Mouse (Mus musculus) stomach, embryonic 14.5 days (tissue): ENCODE results near the gene Zbtb11. TPM values are rescaled to one million over a fixed set of nuclear protein-coding genes. Genes with fewer than 3 reads are reported as not detected.
"Not testable (repeated sequence)": the region's sequence is repeated elsewhere in the genome, so short reads cannot be mapped to it uniquely, and the experiment has no call there.

Source experiments
- ATAC-seq: fragments of 200-750 bp; cut with Nextera tagmentation; 2 replicates; pipeline ENCODE4 v1.8.0; 2017; ENCODE audit warnings: low read depth, moderate TSS enrichment; ENCODE audit not compliant: insufficient number of reproducible peaks, insufficient read depth, low FRiP score
- H3K27ac ChIP-seq: fragments of 300-500 bp; sonication (generic); 2 replicates; pipeline ENCODE4 v1.5.1; 2014; ENCODE audit warnings: mild to moderate bottlenecking, low read length, moderate library complexity, mixed read lengths
- H3K27me3 ChIP-seq: fragments of 300-500 bp; sonication (generic); 2 replicates; pipeline ENCODE4 v1.6.1; 2014; ENCODE audit warnings: low read length, control low read depth, mixed read lengths; ENCODE audit not compliant: control insufficient read depth, insufficient read depth
- H3K36me3 ChIP-seq: fragments of 300-500 bp; sonication (generic); 2 replicates; pipeline ENCODE4 v1.6.1; 2014; ENCODE audit warnings: mild to moderate bottlenecking, control low read depth, low read length, moderate library complexity, mixed read lengths; ENCODE audit not compliant: control insufficient read depth, insufficient read depth
- H3K4me1 ChIP-seq: fragments of 300-500 bp; sonication (generic); 2 replicates; pipeline ENCODE4 v1.6.1; 2014; ENCODE audit warnings: low read length, control low read depth, mixed read lengths; ENCODE audit not compliant: control insufficient read depth, insufficient read depth
- H3K4me2 ChIP-seq: fragments of 300-500 bp; sonication (generic); replicated peaks from 2 replicates; pipeline ENCODE4 v1.6.1; 2014; ENCODE audit warnings: low read depth, low read length, control low read depth
- H3K4me3 ChIP-seq: fragments of 300-500 bp; sonication (generic); 2 replicates; pipeline ENCODE4 v1.5.1; 2014; ENCODE audit warnings: low read depth, low read length, control low read depth
- H3K9ac ChIP-seq: fragments of 300-500 bp; sonication (generic); replicated peaks from 2 replicates; pipeline ENCODE4 v1.6.1; 2014; ENCODE audit warnings: low read depth, mild to moderate bottlenecking, control low read depth, low read length, moderate library complexity, mixed read lengths
- H3K9me3 ChIP-seq: fragments of 300-500 bp; sonication (generic); 2 replicates; pipeline ENCODE4 v1.6.1; 2016; ENCODE audit warnings: low read depth, low read length, control low read depth; ENCODE audit not compliant: control insufficient read depth
- WGBS: fragments of 180-500 bp; shearing (Covaris S2); extraction: QIAGEN DNeasy Blood & Tissue Kit; methylation state at CpG from one replicate; pipeline ENCODE4 v1.1.7; 2014; 5-methylcytosine and 5-hydroxymethylcytosine counted together
- polyA plus RNA-seq: library from polyadenylated mRNA; unstranded; fragments of >200 nt; fragmentation: Nextera tagmentation; extraction: Ambion mirVana; gene quantifications from 2 replicates; pipeline ENCODE4 v1.2.1, GENCODE M21; 2014

The Zbtb11 gene
- polyA plus RNA-seq, 1 experiment from 2014 or later: 22.3 TPM

DNA sequence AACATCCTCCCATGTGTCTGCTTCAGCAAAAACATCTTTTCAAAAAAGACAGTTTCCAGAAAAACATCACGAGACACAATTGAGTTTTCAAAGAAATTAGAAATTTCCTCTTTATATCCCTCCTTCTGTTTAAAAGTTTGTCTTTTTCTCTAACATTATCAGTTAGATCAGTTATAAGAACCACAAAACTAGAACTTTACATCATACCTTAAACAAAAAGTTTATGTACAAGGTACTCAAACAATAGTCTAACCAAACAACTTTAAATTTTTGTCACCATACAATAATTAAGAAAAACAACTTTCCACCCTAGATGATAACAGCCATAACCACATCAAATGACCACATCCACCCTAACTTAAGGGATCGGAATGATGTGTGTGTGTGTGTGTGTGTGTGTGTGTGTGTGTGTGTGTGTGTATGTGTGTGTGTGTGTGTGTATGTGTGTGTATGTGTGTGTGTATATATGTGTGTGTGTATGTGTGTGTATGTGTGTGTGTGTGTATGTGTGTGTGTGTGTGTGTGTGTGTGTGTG, 25.7 kb upstream of the Zbtb11 start:
- not testable (repeated sequence) for H3K4me2 ChIP-seq, H3K27ac ChIP-seq, H3K4me3 ChIP-seq, H3K9me3 ChIP-seq, ATAC-seq, H3K4me1 ChIP-seq, H3K27me3 ChIP-seq, H3K36me3 ChIP-seq, H3K9ac ChIP-seq
- WGBS: 84% methylated on average over 2 of the region's 2 CpGs

DNA sequence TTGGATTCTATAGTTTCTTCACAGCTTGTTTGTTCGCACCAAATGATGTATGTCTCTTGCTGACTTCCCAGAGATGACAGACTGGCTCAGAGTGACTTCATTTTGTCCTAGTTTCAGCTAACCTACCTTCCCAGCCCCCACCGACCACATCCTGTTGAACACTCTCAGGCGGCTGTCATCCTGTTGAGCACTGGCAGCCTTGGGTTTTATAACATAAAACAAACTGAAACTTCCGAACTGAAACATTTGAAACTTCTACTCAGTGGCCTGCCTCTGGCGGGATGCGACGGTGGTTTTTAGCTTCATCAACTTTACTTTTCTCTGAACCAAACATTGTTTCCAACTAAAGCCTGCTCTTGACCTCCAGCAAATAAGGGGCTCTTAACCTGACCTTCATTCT, 24.7 kb upstream of the Zbtb11 start:
- no peak overlapping the region for H3K9ac ChIP-seq
- H3K4me1 ChIP-seq: no peaks in the 10 kb centered on the region
- WGBS: 48% methylated on average over 7 of the region's 7 CpGs
- no peak for ATAC-seq
- H3K4me3 ChIP-seq: no peak overlapping the region
- no peak overlapping the region for H3K27ac ChIP-seq
- no peaks in the 10 kb centered on the region for H3K27me3 ChIP-seq
- H3K4me2 ChIP-seq: no peak overlapping the region
- no peaks in the 10 kb centered on the region for H3K36me3 ChIP-seq
- H3K9me3 ChIP-seq: no peaks in the 10 kb centered on the region

DNA sequence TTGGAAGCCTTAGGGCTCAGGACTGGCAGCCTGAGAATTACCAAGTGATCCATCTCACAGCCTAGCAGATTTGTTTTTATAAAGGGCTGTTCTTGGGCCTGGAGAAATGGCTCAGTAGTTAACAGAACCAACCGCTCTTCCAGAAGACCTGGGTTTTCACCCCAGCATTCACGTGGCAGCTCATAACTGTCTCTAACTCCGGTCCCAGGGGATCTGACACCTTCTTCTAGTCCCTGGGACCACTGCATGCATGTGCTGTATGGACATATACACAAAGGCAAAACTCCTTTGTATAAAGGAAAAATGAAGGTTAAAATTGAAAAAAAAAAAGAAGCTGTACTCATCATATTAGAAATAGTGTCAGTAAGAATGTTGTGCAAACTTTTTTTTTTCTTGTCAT, 23.2 kb upstream of the Zbtb11 start:
- Histone ChIP-seq H3K9me3 (0 out of 2 replicates have a peak, but pooled peaks cover 3% of the 10 kb centered on the region), H3K4me3 (no peak overlapping the region), H3K27ac (no peak overlapping the region), H3K4me1 (no peaks in the 10 kb centered on the region), H3K27me3 (no peaks in the 10 kb centered on the region), H3K4me2 (no peak overlapping the region), H3K9ac (no peak overlapping the region), H3K36me3 (no peaks in the 10 kb centered on the region)
- ATAC-seq: no peak
- 61% methylated on average over 3 of the region's 3 CpGs for WGBS

DNA sequence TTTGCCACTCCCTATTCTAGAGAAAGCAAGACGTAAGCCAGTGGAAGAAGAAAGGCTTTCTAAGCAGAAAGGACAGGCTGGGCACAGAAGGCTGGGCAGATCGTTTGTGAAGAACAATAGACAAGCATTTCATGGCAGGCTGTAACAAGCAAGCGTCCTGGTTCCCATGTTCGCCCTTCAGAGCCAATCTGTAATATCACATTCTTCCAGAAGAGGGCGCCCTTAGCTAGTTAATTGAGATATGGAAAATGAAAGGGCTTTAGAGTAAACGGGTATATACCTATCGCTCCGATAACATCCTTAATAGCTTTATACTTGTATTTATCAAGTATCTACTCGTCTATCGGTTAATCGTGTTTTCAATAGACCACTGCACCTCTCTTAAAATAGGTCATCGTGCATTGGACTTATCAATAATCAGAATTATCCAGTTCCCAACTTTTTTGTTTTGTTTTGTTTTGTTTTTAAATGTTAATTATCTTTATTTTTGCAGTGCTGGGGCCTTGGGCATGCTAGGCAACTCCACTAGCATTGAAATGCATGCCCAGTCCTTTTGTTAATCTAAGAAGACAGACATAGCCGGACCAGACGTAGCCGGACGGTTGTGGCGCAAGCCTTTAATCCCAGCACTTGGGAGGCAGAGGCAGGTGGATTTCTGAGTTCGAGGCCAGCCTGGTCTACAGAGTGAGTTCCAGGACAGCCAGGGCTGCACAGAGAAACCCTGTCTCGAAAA, 22.6 kb upstream of the Zbtb11 start:
- H3K27me3 ChIP-seq: no peaks in the 10 kb centered on the region
- WGBS: 41% methylated on average over 19 of the region's 19 CpGs
- H3K9me3 ChIP-seq: 0 out of 2 replicates have a peak, but pooled peaks cover 3% of the 10 kb centered on the region
- peak; percentile 67; the same call in 1 of the 2 replicates for ATAC-seq
- H3K27ac ChIP-seq: no peak overlapping the region
- H3K4me2 ChIP-seq: 0 out of 2 replicates have a peak overlapping the region, but pooled peaks have one; percentile 22
- no peaks in the 10 kb centered on the region for H3K36me3 ChIP-seq
- no peak overlapping the region for H3K9ac ChIP-seq
- H3K4me1 ChIP-seq: no peaks in the 10 kb centered on the region
- 0 out of 2 replicates have a peak overlapping the region, but pooled peaks have one; percentile 11 for H3K4me3 ChIP-seq

DNA sequence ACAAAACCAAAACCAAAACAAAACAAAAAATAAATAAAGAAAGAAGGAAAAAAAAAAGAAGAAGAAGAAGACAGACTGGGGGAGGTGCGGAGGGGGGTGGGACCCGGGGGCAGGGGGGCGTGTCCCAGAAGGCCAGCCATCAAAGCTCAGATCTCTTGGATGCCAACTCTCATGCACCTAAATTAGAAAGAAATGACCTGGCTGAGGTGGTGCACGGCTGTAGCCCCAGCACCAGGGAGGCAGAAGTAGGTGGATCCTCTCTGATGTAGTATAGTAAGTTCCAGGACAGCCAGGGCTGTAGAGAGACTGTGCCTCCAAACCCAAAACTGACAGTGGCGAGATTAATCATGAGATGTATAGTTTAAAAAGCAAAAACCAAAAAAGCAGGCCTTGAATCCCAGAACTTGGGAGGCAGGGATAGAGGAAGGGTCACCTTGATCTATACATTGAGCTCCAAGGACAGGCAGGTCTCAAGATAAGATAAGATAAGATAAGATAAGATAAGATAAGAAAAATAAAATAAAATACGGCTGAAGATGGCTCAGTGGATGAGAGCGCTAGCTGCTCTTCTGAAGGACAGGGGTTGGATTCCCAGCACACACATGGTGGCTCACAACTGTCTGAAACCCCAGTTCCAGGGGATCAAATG, 21.9 kb upstream of the Zbtb11 start:
- H3K4me2 ChIP-seq: no peak overlapping the region
- no peak overlapping the region for H3K9ac ChIP-seq
- no peaks in the 10 kb centered on the region for H3K36me3 ChIP-seq
- H3K4me1 ChIP-seq: no peaks in the 10 kb centered on the region
- no peaks in the 10 kb centered on the region for H3K27me3 ChIP-seq
- WGBS: 74% methylated on average over 7 of the region's 7 CpGs
- ATAC-seq: no peak
- no peak overlapping the region for H3K4me3 ChIP-seq
- H3K27ac ChIP-seq: no peak overlapping the region
- H3K9me3 ChIP-seq: 0 out of 2 replicates have a peak, but pooled peaks cover 3% of the 10 kb centered on the region

DNA sequence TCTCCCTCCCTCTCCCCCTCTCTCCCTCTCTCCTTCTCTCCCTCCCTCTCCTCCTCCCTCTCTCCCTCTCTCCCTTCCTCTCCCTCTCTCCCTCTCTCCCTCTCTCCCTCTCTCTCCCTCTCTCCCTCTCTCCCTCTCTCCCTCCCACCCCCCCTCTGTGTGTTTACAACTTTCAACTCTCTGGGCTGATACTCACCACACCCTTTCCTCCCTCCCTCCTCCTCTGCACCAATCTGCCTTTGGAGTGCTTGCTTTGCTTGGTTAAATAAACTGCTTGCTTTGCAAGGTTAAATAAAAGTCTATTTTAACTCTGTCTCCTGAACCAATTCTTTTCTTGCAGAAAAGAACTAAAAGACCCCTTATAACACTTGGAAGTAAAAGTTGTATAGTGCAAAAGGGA, 20.9 kb upstream of the Zbtb11 start:
- Histone ChIP-seq H3K4me2 (no peak overlapping the region), H3K4me3 (no peak overlapping the region)

DNA sequence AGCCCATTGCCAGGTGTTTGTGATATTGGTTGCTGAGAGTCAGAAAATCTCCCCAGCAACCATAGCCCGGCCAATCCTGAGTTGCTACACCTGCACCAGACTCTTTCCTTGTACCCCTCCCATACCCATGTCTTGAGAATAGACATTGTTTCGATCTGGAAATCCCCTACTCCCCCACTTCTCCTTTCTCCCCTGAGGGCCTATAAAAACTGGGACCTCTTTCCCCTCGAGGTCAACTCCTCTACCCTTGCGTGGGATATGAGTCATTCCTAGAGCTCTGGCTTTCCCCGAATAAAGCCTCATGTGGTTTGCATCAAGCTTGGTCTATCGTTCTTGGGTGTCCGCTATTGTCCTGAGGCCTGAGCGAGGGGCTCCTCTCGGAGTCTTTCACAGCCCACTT, 19.5 kb upstream of the Zbtb11 start:
- H3K9me3 ChIP-seq, H3K27me3 ChIP-seq: not testable (repeated sequence)

More for the DNA sequence above, 20.9 kb upstream of the Zbtb11 start:
- Histone ChIP-seq H3K27ac (no peak overlapping the region), H3K9me3 (0 out of 2 replicates have a peak, but pooled peaks cover 3% of the 10 kb centered on the region), H3K36me3 (no peaks in the 10 kb centered on the region), H3K9ac (no peak overlapping the region), H3K4me1 (no peaks in the 10 kb centered on the region), H3K27me3 (no peaks in the 10 kb centered on the region)
- no peak for ATAC-seq

DNA sequence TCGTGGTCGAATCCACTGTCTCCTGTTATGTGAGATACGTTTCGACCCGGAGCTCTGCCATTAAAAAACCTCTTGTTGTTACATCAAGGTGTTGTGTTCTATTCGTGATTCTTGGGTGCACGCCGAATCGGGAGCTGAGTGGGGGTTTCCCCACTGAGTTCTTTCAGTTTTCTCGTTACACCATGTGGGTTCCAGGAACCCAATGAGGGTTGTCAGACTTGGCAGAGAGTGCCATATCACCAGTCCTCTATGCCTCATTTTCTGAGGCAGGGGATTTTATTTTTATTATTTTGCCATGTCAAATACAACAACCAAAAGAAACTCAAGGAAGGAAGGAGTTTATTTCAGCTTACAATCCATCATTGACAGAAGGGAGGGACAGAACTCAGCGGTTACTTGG, 10.6 kb upstream of the Zbtb11 start:
- not testable (repeated sequence) for ATAC-seq

More for the DNA sequence above, 19.5 kb upstream of the Zbtb11 start:
- H3K4me1 ChIP-seq, H3K36me3 ChIP-seq, H3K9ac ChIP-seq, H3K4me2 ChIP-seq, H3K27ac ChIP-seq, ATAC-seq, H3K4me3 ChIP-seq: not testable (repeated sequence)
- WGBS: 92% methylated on average over 9 of the region's 9 CpGs

More for the DNA sequence above, 10.6 kb upstream of the Zbtb11 start:
- H3K4me3 ChIP-seq, H3K9ac ChIP-seq, H3K27me3 ChIP-seq, H3K36me3 ChIP-seq, H3K9me3 ChIP-seq, H3K4me1 ChIP-seq, H3K4me2 ChIP-seq, H3K27ac ChIP-seq: not testable (repeated sequence)
- WGBS: 91% methylated on average over 6 of the region's 11 CpGs
